Mouse (Mus musculus) megakaryocyte, adult 5-6 weeks (primary cell): ENCODE measurements around the gene Trpm4. TPM values are rescaled to one million over a fixed set of nuclear protein-coding genes. Genes with fewer than 3 reads are reported as not detected.

Source experiments
- ATAC-seq: 2 replicates; pipeline ENCODE4 v1.8.0; 2016; ENCODE audit warnings: mild to moderate bottlenecking, inconsistent platforms; ENCODE audit not compliant: poor library complexity, severe bottlenecking
- total RNA-seq, 2 experiments: library from RNA; stranded (forward) in 1 of 2; stranded (reverse) in 1 of 2; fragments of 153-499, 151-499 nt in 1 of 2; fragments of 221-1000, 200-1000 nt in 1 of 2; gene quantifications; 2 replicates each; pipeline versions ENCODE4 v1.2.3 to v1.2.4; 2015 to 2017

Trpm4 gene
- total RNA-seq, 2 experiments from 2014 or later: 3.2 to 5.4 TPM

GRCm38 (mm10) chr7:45353041-45353440 is 19.5 kb upstream of the Trpm4 start:
- ATAC-seq: no peak

- ATAC-seq: no peak
These were observed 13.3 kb upstream of the Trpm4 start for GRCm38 (mm10) chr7:45346905-45347304.

- no peak for ATAC-seq
These were observed 10.0 kb upstream of the Trpm4 start for GRCm38 (mm10) chr7:45343543-45343942.

DNA sequence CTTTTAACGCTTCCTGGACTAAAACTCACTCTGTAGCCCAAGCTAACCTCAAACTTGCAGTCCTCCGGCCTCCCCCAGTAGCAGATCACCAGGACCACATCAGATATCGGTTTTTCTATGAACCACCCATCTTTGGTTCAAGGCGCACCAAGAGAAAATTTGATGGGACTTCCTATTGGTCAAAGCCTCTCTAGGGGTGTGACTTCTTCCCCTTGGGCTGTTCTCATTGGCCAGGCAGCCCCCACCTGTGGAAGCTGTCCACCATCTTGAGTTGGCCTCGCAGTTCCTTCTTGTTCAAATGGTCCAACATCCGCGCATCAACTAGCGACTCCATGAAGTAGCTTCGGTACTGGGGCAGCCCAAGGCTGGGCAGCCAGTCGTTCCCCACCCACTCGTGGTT is 8.5 kb upstream of the Trpm4 start:
- ATAC-seq: no peak

GRCm38 (mm10) chr7:45341303-45341702 is 7.7 kb upstream of the Trpm4 start:
- peak; percentile 76 for ATAC-seq

DNA sequence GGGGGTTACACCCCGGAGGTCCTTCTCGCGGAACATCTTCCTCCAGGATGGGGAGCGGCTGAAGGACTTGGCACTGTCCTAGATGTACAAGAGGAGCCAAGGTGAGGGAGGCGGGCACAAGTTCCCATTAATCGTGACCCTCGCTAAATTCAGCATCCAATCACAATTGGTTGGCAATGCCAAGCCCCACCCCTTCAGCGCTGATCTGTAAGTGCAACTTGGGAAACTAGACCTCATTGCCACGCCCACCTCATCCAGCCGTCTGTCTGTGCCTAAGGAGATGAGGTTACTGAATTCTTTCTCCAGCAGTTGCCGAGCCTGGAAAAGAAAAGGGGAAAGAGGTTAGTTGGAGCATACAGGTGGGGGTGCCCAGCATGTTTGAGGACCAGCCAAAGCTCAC is 7.1 kb upstream of the Trpm4 start:
- ATAC-seq: 0 out of 2 replicates have a peak, but pooled peaks have one; percentile 13

DNA sequence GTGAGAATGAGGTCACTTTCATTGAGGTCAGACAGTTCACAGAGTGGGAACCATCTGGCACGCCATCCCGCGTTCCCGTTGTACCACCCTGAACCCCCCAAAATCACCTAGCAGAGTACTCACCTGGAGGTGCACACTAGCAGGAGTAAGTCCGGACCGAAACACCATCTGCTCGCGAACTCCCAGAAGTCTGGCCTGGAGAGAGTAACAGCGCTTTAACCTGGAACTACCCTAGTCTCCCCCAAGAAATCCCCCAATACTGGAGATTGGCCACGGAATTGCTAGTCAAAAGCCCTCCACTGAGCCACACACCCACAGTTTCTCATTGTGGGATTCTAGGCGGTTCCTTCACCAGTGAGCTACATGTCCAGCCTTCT is 6.5 kb upstream of the Trpm4 start:
- no peak for ATAC-seq

GRCm38 (mm10) chr7:45339410-45340065 is 6.0 kb upstream of the Trpm4 start:
- ATAC-seq: peak; percentile 69

DNA sequence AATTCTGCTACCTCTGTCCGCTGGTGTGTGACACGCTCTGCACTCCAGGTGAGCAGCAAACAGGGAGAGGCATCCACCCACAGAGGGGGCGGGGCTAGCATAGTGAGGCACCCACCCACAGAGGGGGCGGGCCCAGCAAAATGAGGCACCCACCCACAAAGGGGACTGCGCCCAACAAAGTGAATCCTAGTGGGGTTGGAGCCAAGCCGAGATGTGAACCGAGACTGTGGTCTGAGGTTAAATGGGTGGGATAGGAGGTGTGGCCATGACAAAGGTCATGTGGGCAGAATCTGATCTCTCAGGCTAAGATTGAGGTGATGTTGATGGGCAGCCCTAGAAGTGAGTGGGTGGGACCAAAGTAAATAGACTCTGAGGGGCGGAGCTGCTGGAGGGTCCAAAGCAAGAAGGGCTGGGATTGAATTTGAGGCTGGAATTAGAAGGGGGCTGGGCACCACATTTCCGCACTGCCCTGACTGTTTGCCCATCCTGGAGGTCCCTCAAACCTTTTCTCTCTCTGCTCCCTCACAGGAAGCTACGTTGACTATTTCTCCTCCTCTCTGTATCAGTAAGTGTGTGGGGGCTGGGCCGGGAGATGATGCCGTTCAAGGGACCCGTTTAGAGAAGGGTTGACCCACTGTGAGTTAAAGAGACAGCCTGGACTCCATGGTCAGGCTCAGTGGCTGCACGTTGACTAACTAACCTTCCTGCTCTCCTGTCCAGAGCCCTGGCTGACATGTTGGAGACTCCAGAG is 4.8 kb upstream of the Trpm4 start:
- no peak for ATAC-seq

DNA sequence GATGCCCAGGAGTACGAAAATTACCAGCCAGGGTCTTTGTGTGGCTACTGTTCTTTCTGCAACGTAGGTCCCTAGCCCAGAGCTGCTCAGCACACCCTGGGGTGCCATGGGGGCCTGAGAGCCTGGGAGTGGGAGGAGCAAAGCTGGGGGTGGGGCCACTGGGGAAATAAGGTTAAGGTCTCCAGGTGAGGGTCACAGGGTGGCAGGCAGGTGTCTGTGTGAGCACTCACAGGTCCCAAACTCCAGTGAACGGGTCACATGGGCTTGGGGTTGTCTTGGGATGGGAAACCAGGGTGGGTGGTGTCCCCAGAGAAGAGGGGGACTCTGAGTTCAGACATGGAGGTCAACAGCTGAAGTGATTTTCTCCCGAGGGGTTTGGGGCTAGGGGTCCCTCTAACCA is 3.9 kb upstream of the Trpm4 start:
- no peak for ATAC-seq

DNA sequence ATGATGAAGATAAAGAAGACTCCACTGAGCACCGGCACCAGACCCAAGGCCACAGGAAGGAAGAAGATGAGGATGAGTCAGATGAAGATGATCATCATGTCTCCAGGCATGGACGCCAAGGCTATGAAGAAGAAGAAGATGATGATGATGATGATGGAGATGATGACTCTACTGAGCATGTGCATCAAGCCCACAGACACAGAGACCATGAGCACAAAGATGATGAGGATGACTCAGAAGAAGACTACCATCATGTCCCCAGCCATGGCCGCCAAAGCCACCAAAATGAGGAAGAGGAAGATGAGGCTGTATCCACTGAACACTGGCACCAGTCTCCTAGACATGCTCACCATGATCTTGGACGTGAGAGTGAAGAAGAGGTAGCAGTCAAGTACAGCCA is 2.7 kb upstream of the Trpm4 start:
- ATAC-seq: no peak

DNA sequence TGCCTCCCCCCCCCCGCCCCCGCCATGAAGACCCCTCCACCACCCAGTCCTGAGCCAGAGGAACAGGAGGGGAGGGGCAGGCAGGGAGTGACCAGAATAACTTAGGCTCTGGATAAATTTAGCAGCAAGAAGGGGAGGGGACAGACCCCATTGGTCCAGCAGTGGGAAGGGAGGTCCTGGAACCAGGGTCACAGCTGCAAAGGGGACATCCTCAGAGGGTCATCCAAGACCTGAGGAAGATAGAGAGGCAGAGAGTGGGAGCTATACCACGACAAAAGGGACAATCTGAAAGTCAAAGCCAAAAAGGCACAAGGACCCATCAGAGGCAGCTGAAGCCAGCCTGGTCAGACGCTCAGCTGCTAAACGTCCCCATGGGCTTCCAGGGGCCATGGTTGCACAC is 1.5 kb upstream of the Trpm4 start, which contains the start of gene Hrc:
Gene Hrc, plus strand, starts transcription at position 235 of the 400 bp plus-strand sequence.
- ATAC-seq: no peak

DNA sequence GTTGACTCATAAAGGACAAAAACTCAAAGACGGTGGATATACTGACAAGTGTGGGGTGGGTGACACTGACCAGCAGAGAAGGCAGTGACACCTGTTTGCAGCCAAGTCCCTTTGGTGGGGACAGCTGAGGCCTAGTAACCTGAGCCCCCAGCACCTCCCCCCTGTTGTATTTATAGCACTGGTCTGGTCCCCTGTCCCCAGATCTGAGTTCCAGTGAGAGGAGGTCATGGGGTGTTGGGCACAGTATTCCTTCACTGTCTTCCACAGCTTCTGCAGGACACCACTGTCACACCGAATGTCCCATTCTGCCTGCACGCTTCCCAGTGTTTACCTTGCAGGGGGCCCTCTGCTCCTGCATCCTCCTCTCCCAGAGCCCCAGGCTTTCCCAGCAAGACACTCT is 1.0 kb upstream of the Trpm4 start:
- no peak for ATAC-seq

- ATAC-seq: peak; percentile 39
These were observed 725 bp downstream of the Trpm4 start for GRCm38 (mm10) chr7:45332685-45333425.

- ATAC-seq: no peak
These were observed 2.1 kb downstream of the Trpm4 start for GRCm38 (mm10) chr7:45331502-45331901.

- no peak for ATAC-seq
These were observed 4.6 kb downstream of the Trpm4 start for GRCm38 (mm10) chr7:45328841-45329475.

DNA sequence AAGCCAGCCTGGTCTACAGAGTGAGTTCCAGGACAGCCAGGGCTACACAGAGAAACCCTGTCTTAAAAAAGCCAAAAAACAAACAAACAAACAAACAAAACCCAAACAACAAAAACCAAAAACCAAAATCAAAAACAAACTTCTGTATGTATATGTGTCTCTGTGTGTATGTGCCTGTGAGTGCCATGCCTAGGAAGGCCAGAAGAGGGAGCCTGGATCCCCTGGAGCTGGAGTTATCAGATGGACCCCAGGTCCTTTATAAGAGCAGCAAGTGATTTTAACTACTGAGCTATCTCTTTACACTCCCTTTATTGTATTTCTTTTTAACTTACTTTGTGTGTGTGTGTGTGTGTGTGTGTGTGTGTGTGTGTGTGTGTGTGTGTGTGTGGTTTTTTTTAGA is 7.8 kb downstream of the Trpm4 start:
- ATAC-seq: no peak

GRCm38 (mm10) chr7:45323069-45323468 is 10.5 kb downstream of the Trpm4 start:
- ATAC-seq: no peak

DNA sequence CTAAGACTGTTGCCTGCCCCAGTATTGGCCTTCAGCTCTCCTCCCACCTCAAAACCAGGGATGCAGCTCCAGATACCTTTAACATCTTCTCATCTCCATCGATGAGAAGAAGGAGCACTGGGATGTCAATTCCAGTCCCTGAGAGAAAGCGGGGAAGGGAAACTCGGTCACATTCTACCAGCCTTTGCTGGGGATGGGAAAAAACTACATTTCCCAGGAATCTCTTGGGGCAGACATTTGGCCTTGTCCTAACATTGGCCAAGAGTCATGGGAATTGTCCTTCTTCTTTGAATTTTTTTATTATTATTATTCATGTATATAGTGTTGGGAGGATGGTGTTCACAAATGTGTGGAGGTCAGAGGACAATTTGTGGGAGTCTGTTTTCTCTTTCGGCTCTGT is 11.3 kb downstream of the Trpm4 start:
- no peak for ATAC-seq

DNA sequence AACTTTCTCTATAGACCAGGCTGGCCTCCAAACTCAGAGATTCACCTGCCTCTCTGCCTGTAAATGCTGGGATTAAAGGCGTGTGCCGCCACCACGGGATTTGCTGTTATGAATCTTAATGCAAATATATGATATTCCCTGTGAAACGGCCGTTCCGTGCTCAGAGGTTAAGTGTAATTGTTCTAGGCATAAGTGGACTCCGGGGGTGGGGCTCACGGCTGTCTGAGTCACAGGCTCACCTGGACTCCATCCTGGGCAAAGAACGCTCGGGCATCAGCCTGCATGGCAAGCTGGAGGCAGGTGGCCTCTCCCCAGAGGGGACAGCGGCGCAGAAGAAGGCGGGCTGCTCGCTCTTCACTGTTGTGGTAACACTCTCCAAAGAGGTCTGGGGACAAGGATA is 17.0 kb downstream of the Trpm4 start:
- no peak for ATAC-seq

GRCm38 (mm10) chr7:45315182-45315701 is 18.3 kb downstream of the Trpm4 start:
- ATAC-seq: no peak
